Mouse (Mus musculus) MEL-GATA-1-ER (cell line): ENCODE results near the gene Wdr75.

Experiments used
- DNase-seq: peaks from one replicate; pipeline ENCODE4 v3.0.0-alpha.2; 2012; ENCODE audit warnings: low read depth; ENCODE audit errors: extremely low read depth

Wdr75 gene

GRCm38 (mm10) chr1:45837736-45838135 is 42.8 kb downstream of the Wdr75 start:
- no peak for DNase-seq

DNA sequence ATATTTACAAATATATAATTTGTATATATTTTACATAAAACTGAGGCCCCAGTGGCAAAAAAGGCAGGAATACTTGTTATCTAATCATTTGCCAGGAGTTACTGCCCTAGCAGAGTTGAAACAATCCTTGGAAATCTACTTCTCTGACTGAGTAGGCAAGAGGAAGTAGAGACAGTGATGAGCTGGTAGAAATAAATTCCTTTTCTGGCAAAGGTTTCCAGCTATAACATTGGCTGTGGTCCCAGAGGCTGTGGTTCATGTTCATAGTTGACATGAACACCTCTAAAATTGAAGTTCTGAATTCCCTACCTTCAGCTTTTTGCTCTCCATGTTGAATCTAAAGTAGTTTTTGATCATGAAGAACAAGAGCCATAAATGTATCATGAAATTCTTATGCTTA is 43.3 kb downstream of the Wdr75 start:
- no peak for DNase-seq

GRCm38 (mm10) chr1:45845466-45845865 is 50.5 kb downstream of the Wdr75 start:
- no peak for DNase-seq

DNA sequence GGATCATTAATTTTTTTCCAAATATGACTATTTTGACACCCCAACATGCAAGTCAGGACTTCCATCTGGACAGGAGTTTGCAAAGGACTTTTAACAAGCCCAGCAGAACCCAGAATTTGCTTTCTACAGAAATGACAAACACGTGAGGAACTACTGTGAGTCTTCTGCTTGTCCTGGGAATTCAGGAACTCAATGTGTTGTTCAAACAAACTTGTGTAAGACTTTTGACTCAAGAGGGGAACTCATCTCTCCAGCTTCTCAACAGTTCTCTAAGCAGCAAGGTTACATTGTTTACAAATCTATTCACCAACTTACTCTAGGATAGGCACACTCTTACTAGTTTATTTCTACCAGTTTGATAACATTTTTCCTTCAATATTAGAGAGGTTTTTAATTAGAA is 63.1 kb downstream of the Wdr75 start:
- DNase-seq = no peak

- DNase-seq = no peak
These were observed 65.4 kb downstream of the Wdr75 start for GRCm38 (mm10) chr1:45860349-45860748.

DNA sequence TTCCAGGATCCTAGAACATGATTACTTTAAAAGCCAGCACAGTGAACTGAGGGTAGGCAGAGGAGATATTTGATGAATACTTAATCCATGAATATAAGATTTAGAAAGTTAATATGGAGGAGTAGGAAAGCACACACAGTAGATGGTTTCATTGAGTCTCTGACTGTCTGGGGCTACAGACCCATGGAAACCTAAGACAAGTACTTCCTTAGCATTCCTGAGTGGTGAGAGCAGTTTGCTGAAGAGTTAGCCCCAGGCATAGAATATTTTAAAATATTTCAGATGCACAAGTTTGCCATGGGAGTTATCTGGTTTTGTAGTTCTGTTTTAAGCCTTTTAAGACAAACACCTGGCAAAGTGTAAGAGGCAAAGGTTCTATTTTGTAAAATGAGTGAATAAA is 66.2 kb downstream of the Wdr75 start:
- DNase-seq = no peak

DNA sequence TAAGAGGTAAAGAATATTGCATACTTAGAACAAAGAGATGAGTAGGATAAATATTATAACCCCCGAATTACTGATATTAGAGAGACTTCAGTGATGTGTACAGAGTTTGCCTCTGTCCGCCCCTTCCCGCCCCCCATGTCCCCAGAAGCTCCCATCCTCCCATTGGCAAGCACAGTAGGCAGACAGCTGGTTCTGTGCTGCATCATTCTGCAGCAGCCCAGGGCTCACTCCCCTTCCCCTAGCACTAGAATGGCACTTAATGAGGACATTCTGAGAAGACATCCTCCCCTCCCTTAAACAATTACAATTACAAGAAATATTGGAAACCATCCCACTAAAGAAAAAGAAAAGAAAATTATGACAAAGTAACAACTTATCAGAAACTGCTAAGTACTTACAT is 68.7 kb downstream of the Wdr75 start:
- no peak for DNase-seq

GRCm38 (mm10) chr1:45864564-45865014 is 69.6 kb downstream of the Wdr75 start:
- DNase-seq = no peak

DNA sequence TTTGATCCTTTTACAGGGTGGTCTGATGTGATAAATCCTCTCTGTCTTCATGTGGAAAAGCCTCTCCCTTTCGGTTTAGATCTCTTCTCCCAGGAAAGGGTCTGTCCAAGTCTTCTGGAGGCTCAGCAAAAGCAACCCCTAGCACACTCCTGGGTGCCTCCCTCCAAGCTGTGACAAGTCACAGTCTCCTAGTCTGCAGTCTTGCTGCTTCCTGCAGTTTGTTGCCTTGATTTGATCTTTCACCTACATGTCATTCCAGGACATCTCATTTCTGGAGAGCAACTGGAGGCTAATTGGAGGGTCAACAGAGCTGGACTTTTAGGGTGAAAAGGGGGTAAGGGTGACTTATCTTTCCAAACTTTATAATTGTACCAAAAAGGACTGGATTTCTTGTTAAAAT is 70.3 kb downstream of the Wdr75 start:
- DNase-seq = no peak

- no peak for DNase-seq
These were observed 70.8 kb downstream of the Wdr75 start for GRCm38 (mm10) chr1:45865727-45866126.

DNA sequence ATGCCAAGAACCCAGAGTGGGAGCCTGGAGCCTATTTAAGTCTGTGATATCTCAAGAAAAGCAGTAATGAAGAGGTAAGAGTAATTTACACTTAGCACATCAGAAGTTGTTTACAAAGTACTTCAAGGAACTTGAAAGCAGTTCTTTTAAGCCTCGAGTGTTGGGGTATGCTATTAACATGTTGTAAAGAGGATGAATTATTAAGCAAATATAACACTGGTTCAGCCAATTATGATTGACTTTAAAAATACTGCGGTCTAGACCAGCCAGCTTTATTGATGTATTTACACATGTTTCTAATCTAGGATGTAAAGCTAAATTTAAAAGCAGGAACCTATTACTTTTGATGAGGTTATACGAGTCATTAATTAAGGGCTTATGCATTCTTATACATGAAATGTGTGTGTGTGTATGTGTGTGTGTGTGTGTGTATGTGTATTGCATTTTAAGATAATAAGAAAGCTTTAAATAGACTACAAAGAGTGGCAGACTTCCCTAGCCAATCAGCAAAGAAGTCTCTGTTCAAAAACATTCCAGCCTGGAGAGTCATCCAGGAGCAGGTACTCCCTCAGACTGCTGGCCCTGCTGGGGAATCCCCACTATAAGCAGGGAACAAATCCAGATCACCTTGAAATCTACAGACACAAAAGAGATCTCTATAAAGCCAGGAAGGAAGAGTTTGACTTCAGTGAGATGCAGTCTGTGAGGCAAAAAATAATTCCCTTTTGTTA is 71.5 kb downstream of the Wdr75 start:
- DNase-seq = no peak

GRCm38 (mm10) chr1:45868050-45868449 is 73.1 kb downstream of the Wdr75 start:
- no peak for DNase-seq

DNA sequence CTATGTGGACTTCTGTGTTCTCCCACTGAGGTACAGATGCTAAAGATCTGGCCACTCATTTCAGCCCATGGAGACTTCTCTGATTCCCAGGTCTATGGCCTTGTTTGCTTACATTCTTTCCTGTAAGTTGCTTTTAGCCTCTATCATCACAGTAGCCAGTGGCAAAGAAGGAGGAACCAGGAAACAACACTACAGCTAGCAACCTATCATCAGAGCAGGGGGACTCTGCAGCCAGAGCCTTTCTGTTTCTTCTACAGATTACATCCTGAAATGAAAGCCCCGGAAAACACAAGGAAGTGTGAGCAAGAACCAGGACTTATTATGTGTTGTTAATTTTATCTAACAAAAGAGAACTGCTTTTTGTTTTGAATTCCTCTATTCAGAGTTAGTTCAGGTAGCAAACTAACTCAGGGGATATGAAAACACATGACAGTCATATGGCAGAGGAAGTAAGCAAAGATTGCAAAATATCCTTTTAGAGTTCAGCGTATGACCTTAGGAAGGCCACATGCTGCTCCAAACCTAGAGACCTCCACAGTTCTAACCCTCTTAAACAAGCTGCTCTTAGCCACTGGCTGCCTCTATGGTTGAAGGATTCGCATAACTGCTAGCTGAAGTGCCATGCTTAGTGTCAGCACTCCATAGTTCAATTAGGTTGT is 73.6 kb downstream of the Wdr75 start:
- no peak for DNase-seq
